8 mouse cellular contexts compared by ENCODE assay signal in the genomic region with DNA sequence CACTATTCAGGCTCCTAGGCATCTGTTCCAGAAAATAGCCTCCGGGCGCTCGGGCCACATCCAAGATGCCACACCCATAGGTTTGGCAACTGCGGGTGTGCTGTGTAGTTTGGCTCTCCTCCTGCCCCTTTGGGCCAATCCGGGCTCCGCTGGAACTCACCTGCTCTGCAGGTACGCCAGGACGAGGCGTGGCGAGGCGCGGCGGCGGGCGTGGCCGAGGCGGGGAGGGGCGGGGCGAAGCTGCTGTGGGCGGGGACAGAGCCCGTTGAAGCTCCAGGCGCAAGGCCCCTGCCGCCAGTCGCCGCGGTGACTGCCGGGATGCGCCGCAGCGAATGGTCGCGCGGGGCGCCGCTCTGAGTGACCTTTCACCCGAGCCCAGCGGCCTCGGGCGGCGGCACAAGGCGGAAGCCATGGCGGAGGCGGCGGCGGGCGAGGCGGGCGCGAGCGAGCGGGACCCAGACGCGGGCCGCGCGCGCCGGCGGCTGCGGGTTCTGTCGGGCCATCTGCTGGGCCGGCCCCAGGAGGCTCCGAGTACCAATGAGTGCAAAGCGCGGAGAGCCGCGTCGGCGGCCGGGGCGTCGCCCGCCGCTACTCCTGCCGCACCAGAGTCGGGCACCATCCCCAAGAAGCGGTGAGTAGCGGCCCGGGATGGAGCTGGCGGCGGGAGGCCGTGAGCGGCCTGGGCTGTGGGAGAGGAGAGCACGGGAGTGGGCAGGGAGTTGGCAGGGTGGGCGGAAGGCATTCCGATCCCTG. TPM values are rescaled to one million over a fixed set of nuclear protein-coding genes. Genes with fewer than 3 reads are reported as not detected.
A peak's percentile ranks its signal among the peaks of the same experiment; 100 is the strongest.
DNase-seq lines count a peak whose midpoint lies in the region; ATAC-seq lines count a peak whose summit lies in the region.

A gene (plus strand): TSS at position 297 of the 753 bp plus-strand sequence.

- peak within 1 kb of the TSS; percentile 94 for H3K9ac ChIP-seq in heart, embryonic 14.5 days (ENCODE audit: low read length)
- H3K9ac ChIP-seq in liver, embryonic 13.5 days = peak within 1 kb of the TSS; percentile 85
- peak within 1 kb of the TSS; percentile 88 for H3K9ac ChIP-seq in stomach, embryonic 16.5 days (ENCODE audit: low read length)

- peak; percentile 92 for DNase-seq in CD4-positive helper T cell, adult 2 months (ENCODE audit: low read depth, low spot score)
- DNase-seq in brain, embryonic 18.5 days (ENCODE audit: low read depth, low spot score) = peak; percentile 52
- peak; percentile 95 for DNase-seq in kidney, postnatal 14 days
- peak; percentile 92 for DNase-seq in liver, embryonic 13.5 days
- peak; percentile 91 for DNase-seq in neural tube, embryonic 10.5 days (ENCODE audit: extremely low spot score, low spot score)

- peak within 1 kb of the TSS; percentile 20 to 83 for H3K27ac ChIP-seq in heart, embryonic 14.5 days (replicated peaks in 1 of 2; ENCODE audit: control insufficient read depth in 1 of 2, insufficient read depth in 1 of 2, low read depth in 2 of 2, low read length in 2 of 2)
- H3K27ac ChIP-seq in liver, embryonic 13.5 days = peak within 1 kb of the TSS; percentile 81
- H3K27ac ChIP-seq in stomach, embryonic 16.5 days (ENCODE audit: low read length) = peak within 1 kb of the TSS; percentile 78

- H3K4me3 ChIP-seq in heart, embryonic 14.5 days (ENCODE audit: control insufficient read depth in 1 of 2, insufficient read depth in 1 of 2, low read depth in 1 of 2, low read length in 2 of 2) = peak within 1 kb of the TSS; percentile 85 to 95
- H3K4me3 ChIP-seq in liver, embryonic 13.5 days (replicated peaks) = peak within 1 kb of the TSS; percentile 77
- H3K4me3 ChIP-seq in stomach, embryonic 16.5 days (replicated peaks; ENCODE audit: low read length) = peak within 1 kb of the TSS; percentile 90

- peak within 1 kb of the TSS; percentile 64 for H3K4me2 ChIP-seq in heart, embryonic 14.5 days (ENCODE audit: low read length)
- H3K4me2 ChIP-seq in liver, embryonic 13.5 days = peak within 1 kb of the TSS; percentile 70
- H3K4me2 ChIP-seq in stomach, embryonic 16.5 days (ENCODE audit: low read depth, low read length) = peak within 1 kb of the TSS; percentile 81

- no peaks in the 10 kb centered on the region for H3K27me3 ChIP-seq in heart, embryonic 14.5 days (ENCODE audit: control insufficient read depth, insufficient read depth, low read length)
- H3K27me3 ChIP-seq in liver, embryonic 13.5 days = no peaks in the 10 kb centered on the region
- no peaks in the 10 kb centered on the region for H3K27me3 ChIP-seq in stomach, embryonic 16.5 days (ENCODE audit: control insufficient read depth, insufficient read depth, low read length)

- peaks cover 3 to 20% of the 10 kb centered on the region in 2 experiments for H3K4me1 ChIP-seq in heart, embryonic 14.5 days (ENCODE audit: control insufficient read depth in 2 of 2, insufficient read depth in 2 of 2, low read length in 2 of 2)
- peaks cover 39% of the 10 kb centered on the region for H3K4me1 ChIP-seq in liver, embryonic 13.5 days (replicated peaks)
- peaks cover 13% of the 10 kb centered on the region for H3K4me1 ChIP-seq in stomach, embryonic 16.5 days (ENCODE audit: control insufficient read depth, insufficient read depth, low read length)

- under 1% methylated on average over 83 of the region's 86 CpGs for WGBS in heart, embryonic 14.5 days
- WGBS in liver, embryonic 13.5 days (ENCODE audit: insufficient replicate concordance) = under 1% methylated on average over 85 of the region's 86 CpGs
- WGBS in stomach, embryonic 16.5 days = under 1% methylated on average over 84 of the region's 86 CpGs

- H3K36me3 ChIP-seq in heart, embryonic 14.5 days (ENCODE audit: control insufficient read depth, insufficient read depth, low read length) = no peaks in the 10 kb centered on the region
- H3K36me3 ChIP-seq in liver, embryonic 13.5 days = no peaks in the 10 kb centered on the region
- H3K36me3 ChIP-seq in stomach, embryonic 16.5 days (ENCODE audit: control insufficient read depth, insufficient read depth, low read length) = no peaks in the 10 kb centered on the region

- H3K9me3 ChIP-seq in heart, embryonic 14.5 days (ENCODE audit: control insufficient read depth, low read length) = no peaks in the 10 kb centered on the region
- H3K9me3 ChIP-seq in liver, embryonic 13.5 days (replicated peaks) = no peaks in the 10 kb centered on the region
- H3K9me3 ChIP-seq in stomach, embryonic 16.5 days (replicated peaks; ENCODE audit: control insufficient read depth, low read length) = no peaks in the 10 kb centered on the region

- peak; percentile 92 for ATAC-seq in erythroid progenitor cell, adult 5-6 weeks (replicated peaks; ENCODE audit: low FRiP score, poor library complexity, severe bottlenecking)
- peak; percentile 90 for ATAC-seq in heart, embryonic 14.5 days (ENCODE audit: insufficient number of reproducible peaks, insufficient read depth, low FRiP score, low read depth)
- ATAC-seq in liver, embryonic 13.5 days (ENCODE audit: low read depth) = peak; percentile 93
- ATAC-seq in stomach, embryonic 16.5 days (ENCODE audit: insufficient read depth, low FRiP score) = peak; percentile 96

RNA-seq across cellular contexts. Expression of the gene that starts here (rescaled TPM):
- 39.4 and 41.8 TPM in 2 replicates for total RNA-seq in erythroid progenitor cell, adult 5-6 weeks (2015; ENCODE audit: low replicate concordance)
- 13.2 and 31.8 TPM in 2 replicates for total RNA-seq in erythroid progenitor cell, adult 5-6 weeks (2017; ENCODE audit: low replicate concordance)
- polyA plus RNA-seq in heart, embryonic 14.5 days (2014; fragmentation: Nextera tagmentation; extraction: Ambion mirVana) = 30.0 and 32.0 TPM in 2 replicates
- 14.3 and 18.2 TPM in 2 replicates for polyA plus RNA-seq in liver, embryonic 13.5 days (2015; fragmentation: Nextera tagmentation; extraction: Ambion mirVana)
- polyA plus RNA-seq in stomach, embryonic 16.5 days (2015; fragmentation: Nextera tagmentation; extraction: Ambion mirVana) = 25.6 and 28.1 TPM in 2 replicates

Comparison
In these comparisons a context has a peak if more than half of its experiments do, and no peak if none do; other contexts are left out.
1. Peak in every context shown above with its lines: DNase-seq, ATAC-seq, H3K4me3 ChIP-seq and H3K27ac ChIP-seq.